Mouse (Mus musculus): ENCODE data around the gene 4930562C15Rik. TPM values are rescaled to one million over a fixed set of nuclear protein-coding genes. Genes with fewer than 3 reads are reported as not detected.
"Not testable (repeated sequence)": the region's sequence is repeated elsewhere in the genome, so short reads cannot be mapped to it uniquely, and the experiment has no call there.

4930562C15Rik gene
- total and polyA plus RNA-seq, 3 experiments: 0.12 to 0.21 TPM; not detected in 1

GRCm38 (mm10) chr16:4796631-4797030, 38.6 kb upstream of the 4930562C15Rik start:
- Histone ChIP-seq H3K79me2 (ENCODE audit: control insufficient read depth, insufficient read depth, low read length, poor library complexity) (no peaks in the 10 kb centered on the region), H3K4me3 (ENCODE audit: control insufficient read depth in 1 of 2, insufficient read depth in 1 of 2, low read depth in 2 of 2, low read length in 2 of 2) (no peak overlapping the region)

GRCm38 (mm10) chr16:4818349-4818748, 16.9 kb upstream of the 4930562C15Rik start:
- TF ChIP-seq MEF2A (IDR thresholded peaks at IDR 0.05; ENCODE audit: extremely low read depth, insufficient replicate concordance, low read depth, low read length, poor library complexity, severe bottlenecking): no peak
- TF ChIP-seq RAD21 (IDR thresholded peaks at IDR 0.05; ENCODE audit: low read depth, low read length): no peak
- no peak for TF ChIP-seq CHD2 (IDR thresholded peaks at IDR 0.05; ENCODE audit: low read length)
- TF ChIP-seq ETS1 (IDR thresholded peaks at IDR 0.05; ENCODE audit: low read depth, low read length): no peak
- TF ChIP-seq GABPA (IDR thresholded peaks at IDR 0.05; ENCODE audit: low read depth, low read length): no peak
- no peak for TF ChIP-seq CHD1 (IDR thresholded peaks at IDR 0.05; ENCODE audit: low read depth, low read length)
- TF ChIP-seq BHLHE40 (IDR thresholded peaks at IDR 0.05; ENCODE audit: borderline replicate concordance, low read depth, low read length): no peak
- TF ChIP-seq MXI1 (IDR thresholded peaks at IDR 0.05; ENCODE audit: low read depth, low read length): no peak
- no peak for TF ChIP-seq HCFC1 (IDR thresholded peaks at IDR 0.05; ENCODE audit: low read depth, low read length)
- TF ChIP-seq NELFE (IDR thresholded peaks at IDR 0.05; ENCODE audit: low read depth, low read length): no peak
- no peak for TF ChIP-seq POLR2AphosphoS5 (IDR thresholded peaks at IDR 0.05; ENCODE audit: borderline replicate concordance, low read depth, low read length)
- no peak for TF ChIP-seq ELF1 (IDR thresholded peaks at IDR 0.05; ENCODE audit: low read depth, low read length)
- TF ChIP-seq RCOR1 (IDR thresholded peaks at IDR 0.05; ENCODE audit: low read depth, low read length): no peak
- no peak for TF ChIP-seq CTCF (IDR thresholded peaks at IDR 0.05 in 2 of 3, conservative IDR thresholded peaks at IDR 0.05 in 1 of 3; ENCODE audit: control insufficient read depth in 1 of 3, insufficient read depth in 1 of 3, low read depth in 2 of 3, low read length in 3 of 3, poor library complexity in 1 of 3, severe bottlenecking in 1 of 3)
- TF ChIP-seq KAT2A (conservative IDR thresholded peaks at IDR 0.05; ENCODE audit: low read depth, low read length): no peak
- TF ChIP-seq MYC (IDR thresholded peaks at IDR 0.05; ENCODE audit: low read depth, low read length): no peak
- no peak for TF ChIP-seq UBTF (IDR thresholded peaks at IDR 0.05; ENCODE audit: borderline replicate concordance, insufficient read depth, low read depth, low read length)
- no peak for TF ChIP-seq E2F4 (IDR thresholded peaks at IDR 0.05; ENCODE audit: borderline replicate concordance, low read depth, low read length)
- no peak for TF ChIP-seq MAX (IDR thresholded peaks at IDR 0.05; ENCODE audit: low read length)
- TF ChIP-seq TBP (IDR thresholded peaks at IDR 0.05; ENCODE audit: low read depth, low read length): no peak
- no peak for DNase-seq (ENCODE audit: low read depth, low spot score)
- Histone ChIP-seq H3K79me2 (ENCODE audit: control insufficient read depth, insufficient read depth, low read length, poor library complexity) (no peaks in the 10 kb centered on the region), H3K27ac (ENCODE audit: control insufficient read depth, low read depth, low read length) (no peak overlapping the region), H3K36me3 (ENCODE audit: control insufficient read depth in 1 of 2, insufficient read depth in 2 of 2, low read length in 2 of 2) (no peaks in the 10 kb centered on the region), H3K4me1 (ENCODE audit: control insufficient read depth in 1 of 2, insufficient read depth in 2 of 2, low read length in 2 of 2) (no peaks in the 10 kb centered on the region), H3K9ac (ENCODE audit: control insufficient read depth, low read depth, low read length, poor library complexity, severe bottlenecking) (no peak overlapping the region), H3K27me3 (ENCODE audit: control insufficient read depth in 1 of 2, insufficient read depth in 2 of 2, low read length in 2 of 2) (no peaks in the 10 kb centered on the region), H3K4me3 (ENCODE audit: control insufficient read depth in 1 of 2, insufficient read depth in 1 of 2, low read depth in 2 of 2, low read length in 2 of 2) (no peak overlapping the region), H3K9me3 (replicated peaks; ENCODE audit: insufficient read depth, low read length) (no peaks in the 10 kb centered on the region)

More at GRCm38 (mm10) chr16:4796631-4797030, 38.6 kb upstream of the 4930562C15Rik start:
- Histone ChIP-seq H3K9me3 (replicated peaks; ENCODE audit: insufficient read depth, low read length) (no peaks in the 10 kb centered on the region), H3K36me3 (ENCODE audit: control insufficient read depth in 1 of 2, insufficient read depth in 2 of 2, low read length in 2 of 2) (no peaks in the 10 kb centered on the region), H3K9ac (ENCODE audit: control insufficient read depth, low read depth, low read length, poor library complexity, severe bottlenecking) (no peak overlapping the region), H3K4me1 (ENCODE audit: control insufficient read depth in 1 of 2, insufficient read depth in 2 of 2, low read length in 2 of 2) (no peaks in the 10 kb centered on the region), H3K27me3 (ENCODE audit: control insufficient read depth in 1 of 2, insufficient read depth in 2 of 2, low read length in 2 of 2) (no peaks in the 10 kb centered on the region; a peak in 1 of 4 replicates), H3K27ac (ENCODE audit: control insufficient read depth, low read depth, low read length) (no peak overlapping the region)
- TF ChIP-seq SMC3 (IDR thresholded peaks at IDR 0.05; ENCODE audit: low read depth, low read length): no peak
- no peak for TF ChIP-seq USF1 (IDR thresholded peaks at IDR 0.05; ENCODE audit: low read depth, low read length)
- TF ChIP-seq BHLHE40 (IDR thresholded peaks at IDR 0.05; ENCODE audit: borderline replicate concordance, low read depth, low read length): no peak
- no peak for TF ChIP-seq ELF1 (IDR thresholded peaks at IDR 0.05; ENCODE audit: low read depth, low read length)
- no peak for TF ChIP-seq CTCF (IDR thresholded peaks at IDR 0.05 in 2 of 3, conservative IDR thresholded peaks at IDR 0.05 in 1 of 3; ENCODE audit: control insufficient read depth in 1 of 3, insufficient read depth in 1 of 3, low read depth in 2 of 3, low read length in 3 of 3, poor library complexity in 1 of 3, severe bottlenecking in 1 of 3)
- no peak for TF ChIP-seq MAFK (IDR thresholded peaks at IDR 0.05; ENCODE audit: borderline replicate concordance, low read depth, low read length)
- no peak for TF ChIP-seq POLR2A (IDR thresholded peaks at IDR 0.05; ENCODE audit: control insufficient read depth in 1 of 2, insufficient read depth in 1 of 2, low read depth in 1 of 2, low read length in 2 of 2, poor library complexity in 1 of 2)
- no peak for TF ChIP-seq ZMIZ1 (IDR thresholded peaks at IDR 0.05; ENCODE audit: low read depth, low read length)
- no peak for TF ChIP-seq TBP (IDR thresholded peaks at IDR 0.05; ENCODE audit: low read depth, low read length)
- TF ChIP-seq MAX (IDR thresholded peaks at IDR 0.05; ENCODE audit: low read length): no peak
- TF ChIP-seq HCFC1 (IDR thresholded peaks at IDR 0.05; ENCODE audit: low read depth, low read length): no peak
- no peak for TF ChIP-seq TCF12 (IDR thresholded peaks at IDR 0.05; ENCODE audit: low read depth, low read length)
- no peak for DNase-seq (ENCODE audit: low read depth, low spot score)

DNA sequence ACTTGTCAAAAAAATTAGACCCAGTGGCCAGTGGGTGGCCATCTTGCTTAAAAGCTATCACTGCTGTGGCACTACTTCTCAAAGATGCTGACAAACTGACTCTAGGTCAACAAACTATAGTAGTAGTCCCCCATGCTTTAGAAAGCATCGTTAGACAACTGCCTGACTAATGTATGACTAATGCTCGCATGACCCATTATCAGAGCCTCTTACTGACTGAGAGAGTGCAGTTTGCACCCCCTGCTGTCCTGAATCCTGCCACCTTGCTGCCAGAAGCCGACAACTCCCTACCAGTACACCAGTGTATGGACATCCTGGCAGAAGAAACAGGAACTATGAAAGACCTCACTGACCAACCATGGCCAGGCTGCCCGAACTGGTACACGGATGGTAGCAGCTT, 10.8 kb upstream of the 4930562C15Rik start:
- not testable (repeated sequence) for H3K36me3 ChIP-seq (ENCODE audit: control insufficient read depth in 1 of 2, insufficient read depth in 2 of 2, low read length in 2 of 2); DNase-seq (ENCODE audit: low read depth, low spot score); H3K79me2 ChIP-seq (ENCODE audit: control insufficient read depth, insufficient read depth, low read length, poor library complexity); H3K4me3 ChIP-seq (ENCODE audit: control insufficient read depth in 1 of 2, insufficient read depth in 1 of 2, low read depth in 2 of 2, low read length in 2 of 2); H3K4me1 ChIP-seq (ENCODE audit: control insufficient read depth in 1 of 2, insufficient read depth in 2 of 2, low read length in 2 of 2); H3K9me3 ChIP-seq (replicated peaks; ENCODE audit: insufficient read depth, low read length); H3K27ac ChIP-seq (ENCODE audit: control insufficient read depth, low read depth, low read length); H3K27me3 ChIP-seq (ENCODE audit: control insufficient read depth in 1 of 2, insufficient read depth in 2 of 2, low read length in 2 of 2); H3K9ac ChIP-seq (ENCODE audit: control insufficient read depth, low read depth, low read length, poor library complexity, severe bottlenecking)
